Comparison of ENCODE assay signal across 18 mouse cellular contexts in genomic region chr13:46852470-46852869, GRCm38 (mm10).
DNase-seq lines count a peak whose midpoint lies in the region; ATAC-seq and TF ChIP-seq lines count a peak whose summit lies in the region.
"Had no signal": no experiment of that assay in that cellular context is flagged by ENCODE, and none has a peak within 500 bp of the region (broad histone marks: within the 10 kb centered on the region; RNA-seq: fewer than 3 reads in every experiment).

No protein-coding gene starts in this region.

- H3K9me3 ChIP-seq in embryonic facial prominence, embryonic 15.5 days (replicated peaks), result no peaks in the 10 kb centered on the region
- no peaks in the 10 kb centered on the region for H3K9me3 ChIP-seq in embryonic facial prominence, embryonic 10.5 days
- H3K9me3 ChIP-seq: forebrain, embryonic 13.5 days; heart, embryonic 13.5 days; hindbrain, embryonic 10.5 days; liver, embryonic 13.5 days; neural tube, embryonic 13.5 days had no signal

- no peak for ATAC-seq in embryonic facial prominence, embryonic 15.5 days (ENCODE audit: insufficient number of reproducible peaks, low FRiP score, low TSS enrichment, low read depth)
- ATAC-seq: forebrain, embryonic 13.5 days had no signal

- WGBS in embryonic facial prominence, embryonic 15.5 days, result 95% methylated on average over 4 of the region's 4 CpGs
- 94% methylated on average over 4 of the region's 4 CpGs for WGBS in embryonic facial prominence, embryonic 10.5 days

- H3K9ac ChIP-seq in embryonic facial prominence, embryonic 15.5 days, result no peak overlapping the region
- H3K9ac ChIP-seq: forebrain, embryonic 13.5 days; heart, embryonic 13.5 days; liver, embryonic 13.5 days; neural tube, embryonic 13.5 days had no signal

- intact Hi-C loops in left cerebral cortex, adult 2 months (cut with DNase I), result no loop called here
- intact Hi-C loops in left cerebral cortex, postnatal 10 days (cut with DNase I), result no loop called here

- H3K4me1 ChIP-seq in embryonic facial prominence, embryonic 15.5 days, result no peaks in the 10 kb centered on the region
- H3K4me1 ChIP-seq in embryonic facial prominence, embryonic 10.5 days, result peaks cover 8% of the 10 kb centered on the region; the same call in 1 of the 2 replicates
- H3K4me1 ChIP-seq: forebrain, embryonic 13.5 days; neural tube, embryonic 13.5 days had no signal

- no peak overlapping the region for H3K4me2 ChIP-seq in embryonic facial prominence, embryonic 15.5 days (replicated peaks)
- H3K4me2 ChIP-seq: forebrain, embryonic 13.5 days; heart, embryonic 13.5 days; liver, embryonic 13.5 days; neural tube, embryonic 13.5 days had no signal

- 0 out of 2 replicates have a peak overlapping the region, but pooled peaks have one; percentile 39 for H3K27ac ChIP-seq in embryonic facial prominence, embryonic 15.5 days (replicated peaks)
- H3K27ac ChIP-seq in embryonic facial prominence, embryonic 10.5 days (replicated peaks), result no peak overlapping the region
- no peak overlapping the region for H3K27ac ChIP-seq in left cerebral cortex, adult 2 months
- H3K27ac ChIP-seq: forebrain, embryonic 13.5 days; heart, embryonic 13.5 days; hindbrain, embryonic 10.5 days; liver, embryonic 13.5 days; macrophage; neural tube, embryonic 13.5 days had no signal

- H3K4me3 ChIP-seq in embryonic facial prominence, embryonic 15.5 days (replicated peaks), result no peak overlapping the region
- H3K4me3 ChIP-seq in embryonic facial prominence, embryonic 10.5 days, result no peak overlapping the region
- H3K4me3 ChIP-seq in left cerebral cortex, adult 2 months, result no peak overlapping the region
- H3K4me3 ChIP-seq: forebrain, embryonic 13.5 days; heart, embryonic 13.5 days; hindbrain, embryonic 10.5 days; liver, embryonic 13.5 days; neural tube, embryonic 13.5 days had no signal

- no peaks in the 10 kb centered on the region for H3K27me3 ChIP-seq in embryonic facial prominence, embryonic 15.5 days
- no peaks in the 10 kb centered on the region for H3K27me3 ChIP-seq in embryonic facial prominence, embryonic 10.5 days (replicated peaks; ENCODE audit: low read depth, poor library complexity, severe bottlenecking)
- H3K27me3 ChIP-seq: forebrain, embryonic 13.5 days; heart, embryonic 13.5 days; liver, embryonic 13.5 days; neural tube, embryonic 13.5 days had no signal

- TF ChIP-seq CTCF in left cerebral cortex, adult 2 months (IDR thresholded peaks at IDR 0.05), result peak; percentile 30

- H3K36me3 ChIP-seq in embryonic facial prominence, embryonic 15.5 days, result no peaks in the 10 kb centered on the region
- peaks cover 4% of the 10 kb centered on the region; the same call in 1 of the 2 replicates for H3K36me3 ChIP-seq in embryonic facial prominence, embryonic 10.5 days (replicated peaks)
- H3K36me3 ChIP-seq: liver, embryonic 13.5 days; neural tube, embryonic 13.5 days had no signal

- no peak for DNase-seq in embryonic facial prominence, embryonic 10.5 days (ENCODE audit: low spot score)
- no peak for DNase-seq in left cerebral cortex, adult 2 months (ENCODE audit: extremely low spot score in 1 of 2, low spot score in 2 of 2)
- DNase-seq in left cerebral cortex, postnatal 10 days (ENCODE audit: extremely low spot score in 1 of 2, low spot score in 2 of 2), result no peak
- DNase-seq in A20 (ENCODE audit: low read depth, low spot score) (peak; percentile 26), ZHBTc4 (ENCODE audit: low read depth, low spot score) (peak; percentile 59)
- no peak for DNase-seq in urinary bladder, postnatal 10 days (ENCODE audit: low spot score)
- DNase-seq in left cerebral cortex, adult 11 months (ENCODE audit: low spot score), result no peak
- DNase-seq: adrenal gland, postnatal 14 days; gastrocnemius, postnatal 10 days; kidney, adult 11 months; liver, embryonic 13.5 days; midbrain, embryonic 14.5 days had no signal

Comparison
In these comparisons a context has a peak if more than half of its experiments do, and no peak if none do; other contexts are left out.
1. DNase-seq: peak in A20 (single experiment) and ZHBTc4 (single experiment); none in embryonic facial prominence, embryonic 10.5 days (single experiment), left cerebral cortex, adult 2 months (0 of 2), left cerebral cortex, postnatal 10 days (0 of 2), urinary bladder, postnatal 10 days (single experiment) and left cerebral cortex, adult 11 months (single experiment).